Mouse (Mus musculus) midbrain, embryonic 13.5 days (tissue): Measurements from ENCODE around the gene Lrpprc. TPM values are rescaled to one million over a fixed set of nuclear protein-coding genes. Genes with fewer than 3 reads are reported as not detected.

ENCODE experiments used
- ATAC-seq: fragments of 200-750 bp; cut with Nextera tagmentation; 2 replicates; pipeline ENCODE4 v1.8.0; 2017; ENCODE audit warnings: mild to moderate bottlenecking, moderate TSS enrichment, moderate library complexity
- H3K27ac ChIP-seq: fragments of 300-500 bp; sonication (generic); 2 replicates; pipeline ENCODE4 v1.5.1; 2015; ENCODE audit warnings: inconsistent platforms, mild to moderate bottlenecking, moderate library complexity
- H3K27me3 ChIP-seq: fragments of 300-500 bp; sonication (generic); 2 replicates; pipeline ENCODE4 v1.6.1; 2015; ENCODE audit warnings: mild to moderate bottlenecking, inconsistent platforms
- H3K36me3 ChIP-seq: fragments of 300-500 bp; sonication (generic); 2 replicates; pipeline ENCODE4 v1.6.1; 2015; ENCODE audit warnings: mild to moderate bottlenecking, inconsistent platforms
- H3K4me1 ChIP-seq: fragments of 300-500 bp; sonication (generic); replicated peaks from 2 replicates; pipeline ENCODE4 v1.6.1; 2015; ENCODE audit warnings: inconsistent platforms
- H3K4me2 ChIP-seq: fragments of 300-500 bp; sonication (generic); replicated peaks from 2 replicates; pipeline ENCODE4 v1.6.1; 2015; ENCODE audit warnings: moderate library complexity, mild to moderate bottlenecking, inconsistent platforms
- H3K4me3 ChIP-seq: fragments of 300-500 bp; sonication (generic); replicated peaks from 2 replicates; pipeline ENCODE4 v1.5.1; 2015; ENCODE audit warnings: mild to moderate bottlenecking, inconsistent platforms
- H3K9ac ChIP-seq: fragments of 300-500 bp; sonication (generic); replicated peaks from 2 replicates; pipeline ENCODE4 v1.6.1; 2015; ENCODE audit warnings: mild to moderate bottlenecking, inconsistent platforms
- H3K9me3 ChIP-seq: fragments of 300-500 bp; sonication (generic); 2 replicates; pipeline ENCODE4 v1.6.1; 2016; ENCODE audit warnings: mild to moderate bottlenecking, inconsistent platforms
- WGBS: fragments of 180-500 bp; shearing (Covaris S2); methylation state at CpG from one replicate; pipeline ENCODE4 v1.1.7; 2015; 5-methylcytosine and 5-hydroxymethylcytosine counted together
- polyA plus RNA-seq: library from polyadenylated mRNA; unstranded; fragments of >200 nt; fragmentation: Nextera tagmentation; extraction: Ambion mirVana; gene quantifications from 2 replicates; pipeline ENCODE4 v1.2.1, GENCODE M21; 2015

Lrpprc gene
- polyA plus RNA-seq, 1 experiment from 2014 or later = 44.3 TPM

DNA sequence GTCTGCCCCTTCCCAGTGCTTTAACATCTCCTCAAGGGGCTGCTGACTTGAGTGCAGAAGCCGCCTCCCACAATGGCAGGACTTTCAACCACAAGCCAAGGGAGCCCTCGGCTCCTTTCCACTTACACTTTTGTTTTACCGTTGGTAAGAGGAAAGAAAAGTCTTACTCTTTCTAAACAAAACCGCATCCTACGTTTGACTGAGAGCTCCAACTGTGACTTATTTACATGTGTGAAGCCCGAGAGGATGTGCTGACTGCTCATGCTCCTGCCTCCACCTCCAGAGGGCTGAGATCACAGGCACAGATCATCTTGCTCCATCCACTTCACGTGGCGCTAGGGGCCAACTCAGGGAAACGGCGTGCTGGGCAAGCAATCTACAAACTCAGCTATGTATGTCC lies 32.2 kb downstream of the Lrpprc start:
- 15% methylated on average over 10 of the region's 10 CpGs for WGBS
- Histone ChIP-seq H3K9ac (no peak overlapping the region), H3K4me3 (no peak overlapping the region), H3K9me3 (no peaks in the 10 kb centered on the region), H3K27ac (no peak overlapping the region), H3K27me3 (no peaks in the 10 kb centered on the region), H3K36me3 (peaks cover 16% of the 10 kb centered on the region), H3K4me2 (no peak overlapping the region), H3K4me1 (peaks cover 14% of the 10 kb centered on the region; the same call in 1 of the 2 replicates)
- ATAC-seq = no peak

DNA sequence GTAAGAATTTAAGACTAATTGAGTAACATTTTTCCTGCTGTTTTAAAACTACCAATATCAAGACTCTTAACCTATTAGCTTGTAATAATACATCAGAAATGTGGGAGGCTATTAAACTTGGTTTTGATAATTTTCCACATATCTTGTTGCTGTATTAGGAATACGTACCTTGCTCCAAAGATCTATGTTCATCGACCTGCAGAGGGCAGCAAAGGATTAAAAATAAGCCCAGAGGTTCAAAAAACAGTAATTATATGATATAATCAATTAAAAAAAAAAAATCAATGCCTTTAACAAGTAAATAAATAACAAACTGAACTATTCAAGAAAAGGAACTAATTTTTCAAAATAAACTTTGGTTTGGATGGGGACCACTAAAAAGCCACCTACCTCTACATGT lies 34.5 kb downstream of the Lrpprc start:
- 72% methylated on average over 2 of the region's 2 CpGs for WGBS
- H3K9ac ChIP-seq = no peak overlapping the region
- H3K27me3 ChIP-seq = no peaks in the 10 kb centered on the region
- peaks cover 21% of the 10 kb centered on the region for H3K4me1 ChIP-seq
- no peak overlapping the region for H3K4me2 ChIP-seq
- H3K9me3 ChIP-seq = no peaks in the 10 kb centered on the region
- peaks cover 8% of the 10 kb centered on the region for H3K36me3 ChIP-seq
- ATAC-seq = no peak
- H3K27ac ChIP-seq = no peak overlapping the region
- H3K4me3 ChIP-seq = no peak overlapping the region

- no peaks in the 10 kb centered on the region for H3K27me3 ChIP-seq
- no peak overlapping the region for H3K4me3 ChIP-seq
- no peak overlapping the region for H3K9ac ChIP-seq
- WGBS = 61% methylated on average over 5 of the region's 5 CpGs
- no peak overlapping the region for H3K4me2 ChIP-seq
- no peaks in the 10 kb centered on the region for H3K9me3 ChIP-seq
- H3K27ac ChIP-seq = 0 out of 2 replicates have a peak overlapping the region, but pooled peaks have one; percentile 39
- peaks cover 8% of the 10 kb centered on the region for H3K36me3 ChIP-seq
- ATAC-seq = peak; percentile 37; the same call in 1 of the 2 replicates
- peaks cover 46% of the 10 kb centered on the region for H3K4me1 ChIP-seq
These were observed 37.1 kb downstream of the Lrpprc start for GRCm38 (mm10) chr17:84753489-84753888.

DNA sequence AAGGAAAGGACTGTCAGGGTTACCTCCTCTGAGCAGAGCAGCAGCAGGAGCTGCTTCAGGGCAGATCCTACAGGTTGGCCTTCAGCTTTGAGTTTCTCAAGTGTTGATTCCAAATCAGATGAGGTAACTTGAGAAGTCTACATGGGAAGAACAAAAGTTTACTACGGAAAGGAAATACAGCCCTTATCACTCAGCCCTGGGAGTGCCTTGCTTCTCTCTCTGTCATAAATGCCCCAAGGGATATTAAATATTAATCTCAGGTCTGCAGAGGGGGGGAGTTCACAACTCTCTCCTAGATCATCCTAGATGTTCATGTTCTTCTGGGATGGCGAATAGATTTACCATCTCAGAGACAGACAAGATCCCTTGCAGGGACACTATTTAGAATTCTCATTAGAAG lies 38.3 kb downstream of the Lrpprc start:
- Histone ChIP-seq H3K36me3 (peaks cover 11% of the 10 kb centered on the region), H3K9ac (no peak overlapping the region), H3K27ac (peak overlapping the region; percentile 60), H3K9me3 (no peaks in the 10 kb centered on the region), H3K4me1 (peaks cover 49% of the 10 kb centered on the region), H3K4me3 (no peak overlapping the region), H3K27me3 (no peaks in the 10 kb centered on the region), H3K4me2 (no peak overlapping the region)
- ATAC-seq = no peak
- 75% methylated on average over 2 of the region's 2 CpGs for WGBS

DNA sequence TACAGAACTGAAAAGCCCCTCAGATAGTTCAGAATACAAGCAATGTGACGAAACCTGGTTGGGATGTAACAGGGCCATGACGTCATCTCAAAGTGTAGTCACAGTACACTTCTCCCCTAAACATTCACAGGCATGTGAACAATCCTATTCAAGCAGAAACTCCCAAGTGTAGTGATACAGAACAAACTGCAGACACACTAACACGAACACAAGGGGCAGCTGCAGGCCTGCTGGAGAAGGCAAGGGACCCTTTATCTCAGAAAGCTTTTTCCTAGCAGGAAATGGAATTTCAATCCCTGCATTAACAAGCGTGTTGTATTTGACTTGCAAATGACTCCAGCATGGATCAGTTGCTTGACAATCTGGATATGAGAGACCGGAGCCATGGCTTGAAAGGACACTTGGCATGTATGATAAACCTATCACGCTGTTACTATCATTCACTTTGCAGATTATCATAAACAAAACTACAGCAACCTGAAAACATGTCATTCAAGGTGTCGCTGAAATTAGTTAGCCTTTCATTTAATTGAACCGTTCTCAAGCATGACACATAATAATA lies 38.9 kb downstream of the Lrpprc start:
- H3K27me3 ChIP-seq = no peaks in the 10 kb centered on the region
- WGBS = 36% methylated on average over 8 of the region's 8 CpGs
- ATAC-seq = peak; percentile 72

DNA sequence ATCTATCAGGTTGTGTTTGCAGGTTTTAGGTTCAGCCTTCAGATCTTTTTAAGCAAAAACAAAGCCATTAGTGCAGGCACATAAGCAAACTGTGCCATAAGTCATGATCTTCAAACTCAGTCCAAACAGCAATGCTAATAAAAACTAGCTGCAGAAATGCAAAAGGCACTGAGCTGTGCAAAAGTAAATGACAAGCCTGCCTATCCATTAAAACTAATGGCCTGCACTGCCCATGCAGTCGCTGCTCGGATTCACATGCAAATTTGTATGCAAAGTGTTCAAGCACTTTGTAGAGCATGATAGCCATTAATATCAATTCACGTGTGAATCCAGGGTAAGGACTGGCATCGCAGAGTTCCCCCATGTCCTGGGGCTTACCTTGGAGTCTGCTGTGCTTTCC lies 40.5 kb downstream of the Lrpprc start:
- ATAC-seq = no peak
- no peak overlapping the region for H3K4me3 ChIP-seq
- peaks cover 11% of the 10 kb centered on the region for H3K36me3 ChIP-seq
- H3K27ac ChIP-seq = peak overlapping the region; percentile 22; the same call in 1 of the 2 replicates
- no peak overlapping the region for H3K4me2 ChIP-seq
- no peaks in the 10 kb centered on the region for H3K27me3 ChIP-seq
- H3K9ac ChIP-seq = no peak overlapping the region
- no peaks in the 10 kb centered on the region for H3K9me3 ChIP-seq
- H3K4me1 ChIP-seq = peaks cover 55% of the 10 kb centered on the region
- 51% methylated on average over 4 of the region's 4 CpGs for WGBS

More for the DNA sequence above, 38.9 kb downstream of the Lrpprc start:
- peaks cover 53% of the 10 kb centered on the region for H3K4me1 ChIP-seq
- H3K27ac ChIP-seq = peak overlapping the region; percentile 60
- no peak overlapping the region for H3K9ac ChIP-seq
- no peak overlapping the region for H3K4me2 ChIP-seq
- H3K9me3 ChIP-seq = no peaks in the 10 kb centered on the region
- H3K36me3 ChIP-seq = peaks cover 11% of the 10 kb centered on the region
- H3K4me3 ChIP-seq = no peak overlapping the region

DNA sequence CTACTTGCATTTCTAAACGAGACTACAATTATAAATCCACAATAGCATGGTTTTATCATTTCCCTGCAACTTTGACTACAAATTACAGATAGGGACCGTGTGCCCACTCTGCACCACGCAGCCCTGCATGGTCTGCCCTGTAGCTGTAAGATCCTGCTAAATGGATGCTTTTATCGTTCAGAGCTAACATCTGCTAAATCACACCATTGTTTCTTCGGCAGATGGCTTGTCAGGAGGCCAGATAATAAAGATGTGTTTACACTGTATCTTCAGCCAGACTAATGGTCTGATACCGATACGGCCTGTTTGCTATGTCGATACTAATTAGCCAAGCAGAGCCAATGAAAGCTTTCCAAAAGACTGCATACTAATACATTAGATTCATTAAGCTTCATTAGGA lies 41.3 kb downstream of the Lrpprc start:
- Histone ChIP-seq H3K27ac (no peak overlapping the region), H3K9ac (no peak overlapping the region), H3K36me3 (peaks cover 11% of the 10 kb centered on the region), H3K4me3 (no peak overlapping the region), H3K4me2 (no peak overlapping the region), H3K4me1 (peaks cover 61% of the 10 kb centered on the region), H3K27me3 (no peaks in the 10 kb centered on the region), H3K9me3 (no peaks in the 10 kb centered on the region)
- peak; percentile 69 for ATAC-seq
- 50% methylated on average over 8 of the region's 8 CpGs for WGBS

DNA sequence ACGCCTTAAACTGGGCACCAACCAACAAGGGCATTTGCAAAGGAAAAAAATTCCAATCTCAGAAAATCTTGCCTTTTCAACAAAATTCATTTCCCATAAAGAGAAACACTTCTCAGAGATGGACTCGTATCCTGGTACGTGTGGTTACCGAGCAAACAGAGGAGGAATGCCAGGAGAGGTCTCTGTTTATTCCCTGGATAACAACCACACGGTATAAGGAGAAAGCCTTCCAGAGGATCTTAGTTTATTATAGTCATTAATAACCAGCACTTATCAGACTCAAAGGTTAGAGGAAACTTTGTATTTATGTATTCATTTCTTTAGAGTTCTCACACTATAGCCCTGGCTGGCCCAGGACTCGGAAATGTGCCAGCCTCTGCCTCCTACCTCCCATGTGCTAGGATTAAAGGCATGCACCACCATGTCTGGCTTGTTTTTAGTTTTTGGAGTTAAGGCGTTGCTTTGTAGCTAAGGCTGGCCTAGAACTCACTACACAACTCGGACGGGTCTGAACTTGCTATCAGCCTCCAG lies 42.4 kb downstream of the Lrpprc start:
- Histone ChIP-seq H3K9ac (no peak overlapping the region), H3K36me3 (peaks cover 11% of the 10 kb centered on the region), H3K4me3 (no peak overlapping the region), H3K9me3 (no peaks in the 10 kb centered on the region), H3K4me2 (no peak overlapping the region), H3K4me1 (peaks cover 61% of the 10 kb centered on the region), H3K27ac (peak overlapping the region; percentile 45; the same call in 1 of the 2 replicates), H3K27me3 (no peaks in the 10 kb centered on the region)
- WGBS = 82% methylated on average over 9 of the region's 9 CpGs
- no peak for ATAC-seq

GRCm38 (mm10) chr17:84747212-84747611 lies 43.4 kb downstream of the Lrpprc start:
- Histone ChIP-seq H3K27ac (peak overlapping the region; percentile 40), H3K4me1 (peaks cover 60% of the 10 kb centered on the region), H3K4me3 (no peak overlapping the region), H3K4me2 (no peak overlapping the region), H3K9ac (no peak overlapping the region), H3K27me3 (no peaks in the 10 kb centered on the region), H3K9me3 (no peaks in the 10 kb centered on the region), H3K36me3 (peaks cover 11% of the 10 kb centered on the region)
- no peak for ATAC-seq
- 65% methylated on average over 6 of the region's 6 CpGs for WGBS

- ATAC-seq = no peak
- Histone ChIP-seq H3K4me3 (no peak overlapping the region), H3K9me3 (no peaks in the 10 kb centered on the region), H3K27me3 (no peaks in the 10 kb centered on the region), H3K9ac (no peak overlapping the region), H3K36me3 (peaks cover 7% of the 10 kb centered on the region), H3K27ac (no peak overlapping the region), H3K4me1 (peaks cover 41% of the 10 kb centered on the region), H3K4me2 (no peak overlapping the region)
- 48% methylated on average over 9 of the region's 9 CpGs for WGBS
These were observed 45.6 kb downstream of the Lrpprc start for GRCm38 (mm10) chr17:84745001-84745400.

GRCm38 (mm10) chr17:84744256-84744655 lies 46.3 kb downstream of the Lrpprc start:
- no peaks in the 10 kb centered on the region for H3K27me3 ChIP-seq
- 77% methylated on average over 4 of the region's 4 CpGs for WGBS
- no peak overlapping the region for H3K4me2 ChIP-seq
- no peak overlapping the region for H3K4me3 ChIP-seq
- no peak overlapping the region for H3K27ac ChIP-seq
- H3K9me3 ChIP-seq = no peaks in the 10 kb centered on the region
- H3K36me3 ChIP-seq = peaks cover 6% of the 10 kb centered on the region
- H3K4me1 ChIP-seq = peaks cover 37% of the 10 kb centered on the region
- H3K9ac ChIP-seq = no peak overlapping the region
- no peak for ATAC-seq

DNA sequence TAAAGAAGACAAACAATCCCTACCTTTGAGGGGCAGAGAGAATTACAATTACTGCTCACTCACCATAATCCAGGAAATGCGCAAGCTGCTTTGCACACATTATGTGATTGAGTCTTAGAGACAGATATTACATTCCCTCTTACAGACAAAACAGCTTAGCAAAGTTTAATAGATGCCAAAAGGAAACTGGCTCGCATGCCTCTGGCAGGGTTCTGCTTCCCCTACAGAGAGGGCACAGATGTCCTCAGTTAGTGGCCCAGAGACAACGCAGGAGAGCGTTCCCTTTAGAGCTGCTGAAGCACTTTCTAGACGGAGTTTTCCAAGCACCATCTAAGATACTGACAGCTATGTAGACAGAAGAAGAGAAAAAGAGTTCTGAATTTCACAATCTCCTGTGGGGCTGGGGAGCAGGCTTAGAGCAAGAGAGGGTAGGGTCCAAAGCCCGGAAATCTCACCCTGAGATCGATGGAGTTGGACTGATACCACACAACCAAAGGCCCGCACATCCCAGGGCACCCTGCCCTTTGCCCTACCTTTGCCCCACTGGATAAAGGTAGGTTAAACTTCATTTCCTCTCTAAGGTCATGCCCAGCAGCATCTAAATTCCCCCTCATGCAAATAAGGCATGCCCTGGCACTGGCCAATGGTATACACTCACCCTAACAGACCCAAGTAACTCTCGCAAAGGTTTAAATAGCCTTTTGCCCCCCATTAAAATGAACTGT lies 52.4 kb downstream of the Lrpprc start:
- peaks cover 13% of the 10 kb centered on the region; the same call in 1 of the 2 replicates for H3K4me1 ChIP-seq
- no peak overlapping the region for H3K27ac ChIP-seq
- no peaks in the 10 kb centered on the region for H3K27me3 ChIP-seq
- H3K36me3 ChIP-seq = peaks cover 8% of the 10 kb centered on the region
- no peak overlapping the region for H3K4me2 ChIP-seq
- H3K9ac ChIP-seq = no peak overlapping the region
- H3K4me3 ChIP-seq = no peak overlapping the region
- WGBS = 82% methylated on average over 9 of the region's 9 CpGs
- no peak for ATAC-seq
- H3K9me3 ChIP-seq = no peaks in the 10 kb centered on the region
